Mouse (Mus musculus): ENCODE results near the gene Ifitm2. TPM values are rescaled to one million over a fixed set of nuclear protein-coding genes. Genes with fewer than 3 reads are reported as not detected.

Ifitm2 gene
- total RNA-seq, 1 experiment: 679 TPM

GRCm38 (mm10) chr7:140998853-140999700 is 43.3 kb upstream of the Ifitm2 start:
- no peak for TF ChIP-seq ZNF384 (IDR thresholded peaks at IDR 0.05; ENCODE audit: low read depth, low read length)
- no peak for TF ChIP-seq MAFK (IDR thresholded peaks at IDR 0.05; ENCODE audit: insufficient read depth, low read depth, low read length)
- TF ChIP-seq HCFC1 (IDR thresholded peaks at IDR 0.05; ENCODE audit: borderline replicate concordance, insufficient read depth, low read length): no peak
- no peak for TF ChIP-seq CHD2 (IDR thresholded peaks at IDR 0.05; ENCODE audit: low read depth, low read length)
- no peak for TF ChIP-seq ZC3H11A (IDR thresholded peaks at IDR 0.05; ENCODE audit: borderline replicate concordance, low read depth, low read length)
- H3K9ac ChIP-seq (ENCODE audit: insufficient read depth, low read depth, low read length, poor library complexity, severe bottlenecking): no peak overlapping the region
- in situ Hi-C loops (cut with MboI; ENCODE audit: low sequenced_read_pairs in 2 of 2, unreplicated experiment in 2 of 2): no loop called here
- no peak for DNase-seq (ENCODE audit: low read depth, low spot score)
- H3K36me3 ChIP-seq (ENCODE audit: control insufficient read depth, insufficient read depth, low read length, poor library complexity, severe bottlenecking): no peaks in the 10 kb centered on the region
- H3K27ac ChIP-seq (ENCODE audit: insufficient read depth, low read depth, low read length, poor library complexity, severe bottlenecking): no peak overlapping the region
- no peaks in the 10 kb centered on the region for H3K9me3 ChIP-seq (ENCODE audit: control insufficient read depth, insufficient read depth, low read depth, low read length)
- peaks cover 0 to 6% of the 10 kb centered on the region in 2 experiments; a peak in 2 of 4 replicates for H3K4me1 ChIP-seq (ENCODE audit: control insufficient read depth in 2 of 2, insufficient read depth in 2 of 2, low read length in 2 of 2, poor library complexity in 1 of 2)
- H3K4me3 ChIP-seq (ENCODE audit: insufficient read depth in 1 of 2, low read depth in 1 of 2, low read length in 2 of 2, poor library complexity in 1 of 2, severe bottlenecking in 1 of 2): no peak overlapping the region

- Histone ChIP-seq H3K4me3 (ENCODE audit: insufficient read depth in 1 of 2, low read depth in 1 of 2, low read length in 2 of 2, poor library complexity in 1 of 2, severe bottlenecking in 1 of 2) (no peak overlapping the region), H3K9ac (ENCODE audit: insufficient read depth, low read depth, low read length, poor library complexity, severe bottlenecking) (no peak overlapping the region), H3K27ac (ENCODE audit: insufficient read depth, low read depth, low read length, poor library complexity, severe bottlenecking) (no peak overlapping the region), H3K9me3 (ENCODE audit: control insufficient read depth, insufficient read depth, low read depth, low read length) (no peaks in the 10 kb centered on the region), H3K36me3 (ENCODE audit: control insufficient read depth, insufficient read depth, low read length, poor library complexity, severe bottlenecking) (no peaks in the 10 kb centered on the region), H3K4me1 (ENCODE audit: control insufficient read depth in 2 of 2, insufficient read depth in 2 of 2, low read length in 2 of 2, poor library complexity in 1 of 2) (peaks cover 0 to 8% of the 10 kb centered on the region in 2 experiments; a peak in 2 of 4 replicates)
- in situ Hi-C loops (cut with MboI; ENCODE audit: low sequenced_read_pairs in 2 of 2, unreplicated experiment in 2 of 2): no loop called here
- TF ChIP-seq MAFK (IDR thresholded peaks at IDR 0.05; ENCODE audit: insufficient read depth, low read depth, low read length) (no peak), HCFC1 (IDR thresholded peaks at IDR 0.05; ENCODE audit: borderline replicate concordance, insufficient read depth, low read length) (no peak), ZC3H11A (IDR thresholded peaks at IDR 0.05; ENCODE audit: borderline replicate concordance, low read depth, low read length) (no peak), CHD2 (IDR thresholded peaks at IDR 0.05; ENCODE audit: low read depth, low read length) (no peak), ZNF384 (IDR thresholded peaks at IDR 0.05; ENCODE audit: low read depth, low read length) (no peak)
- DNase-seq (ENCODE audit: low read depth, low spot score): no peak
These were observed 42.0 kb upstream of the Ifitm2 start for GRCm38 (mm10) chr7:140997817-140998216.

GRCm38 (mm10) chr7:140991117-140991689 is 35.4 kb upstream of the Ifitm2 start:
- Histone ChIP-seq H3K9ac (ENCODE audit: insufficient read depth, low read depth, low read length, poor library complexity, severe bottlenecking) (peak overlapping the region; percentile 36; the same call in 1 of the 2 replicates), H3K27ac (ENCODE audit: insufficient read depth, low read depth, low read length, poor library complexity, severe bottlenecking) (no peak overlapping the region; the same call in 1 of the 2 replicates), H3K4me1 (ENCODE audit: control insufficient read depth in 2 of 2, insufficient read depth in 2 of 2, low read length in 2 of 2, poor library complexity in 1 of 2) (peaks cover 7 to 33% of the 10 kb centered on the region in 2 experiments), H3K36me3 (ENCODE audit: control insufficient read depth, insufficient read depth, low read length, poor library complexity, severe bottlenecking) (no peaks in the 10 kb centered on the region), H3K9me3 (ENCODE audit: control insufficient read depth, insufficient read depth, low read depth, low read length) (no peaks in the 10 kb centered on the region), H3K4me3 (ENCODE audit: insufficient read depth in 1 of 2, low read depth in 1 of 2, low read length in 2 of 2, poor library complexity in 1 of 2, severe bottlenecking in 1 of 2) (no peak overlapping the region)
- no peak for DNase-seq (ENCODE audit: low read depth, low spot score)
- in situ Hi-C loops (cut with MboI; ENCODE audit: low sequenced_read_pairs in 2 of 2, unreplicated experiment in 2 of 2): no loop called here
- TF ChIP-seq CHD2 (IDR thresholded peaks at IDR 0.05; ENCODE audit: low read depth, low read length) (no peak), HCFC1 (IDR thresholded peaks at IDR 0.05; ENCODE audit: borderline replicate concordance, insufficient read depth, low read length) (no peak), MAFK (IDR thresholded peaks at IDR 0.05; ENCODE audit: insufficient read depth, low read depth, low read length) (no peak), ZNF384 (IDR thresholded peaks at IDR 0.05; ENCODE audit: low read depth, low read length) (no peak), ZC3H11A (IDR thresholded peaks at IDR 0.05; ENCODE audit: borderline replicate concordance, low read depth, low read length) (no peak)

- Histone ChIP-seq H3K36me3 (ENCODE audit: control insufficient read depth, insufficient read depth, low read length, poor library complexity, severe bottlenecking) (no peaks in the 10 kb centered on the region), H3K9ac (ENCODE audit: insufficient read depth, low read depth, low read length, poor library complexity, severe bottlenecking) (peak overlapping the region; percentile 36; the same call in 1 of the 2 replicates), H3K9me3 (ENCODE audit: control insufficient read depth, insufficient read depth, low read depth, low read length) (no peaks in the 10 kb centered on the region), H3K4me3 (ENCODE audit: insufficient read depth in 1 of 2, low read depth in 1 of 2, low read length in 2 of 2, poor library complexity in 1 of 2, severe bottlenecking in 1 of 2) (no peak overlapping the region), H3K4me1 (ENCODE audit: control insufficient read depth in 2 of 2, insufficient read depth in 2 of 2, low read length in 2 of 2, poor library complexity in 1 of 2) (peaks cover 7 to 33% of the 10 kb centered on the region in 2 experiments), H3K27ac (ENCODE audit: insufficient read depth, low read depth, low read length, poor library complexity, severe bottlenecking) (no peak overlapping the region; the same call in 1 of the 2 replicates)
- in situ Hi-C loops (cut with MboI; ENCODE audit: low sequenced_read_pairs in 2 of 2, unreplicated experiment in 2 of 2): no loop called here
- DNase-seq (ENCODE audit: low read depth, low spot score): no peak
- TF ChIP-seq ZC3H11A (IDR thresholded peaks at IDR 0.05; ENCODE audit: borderline replicate concordance, low read depth, low read length): no peak
- no peak for TF ChIP-seq HCFC1 (IDR thresholded peaks at IDR 0.05; ENCODE audit: borderline replicate concordance, insufficient read depth, low read length)
- TF ChIP-seq CHD2 (IDR thresholded peaks at IDR 0.05; ENCODE audit: low read depth, low read length): no peak
- no peak for TF ChIP-seq MAFK (IDR thresholded peaks at IDR 0.05; ENCODE audit: insufficient read depth, low read depth, low read length)
- TF ChIP-seq ZNF384 (IDR thresholded peaks at IDR 0.05; ENCODE audit: low read depth, low read length): no peak
These were observed 34.8 kb upstream of the Ifitm2 start for GRCm38 (mm10) chr7:140990622-140991021.
